Mouse (Mus musculus): ENCODE results near the gene Adam22. TPM values are rescaled to one million over a fixed set of nuclear protein-coding genes. Genes with fewer than 3 reads are reported as not detected.

Adam22 gene
- 0.16 TPM for polyA plus RNA-seq (2017; shearing (Covaris generic))

DNA sequence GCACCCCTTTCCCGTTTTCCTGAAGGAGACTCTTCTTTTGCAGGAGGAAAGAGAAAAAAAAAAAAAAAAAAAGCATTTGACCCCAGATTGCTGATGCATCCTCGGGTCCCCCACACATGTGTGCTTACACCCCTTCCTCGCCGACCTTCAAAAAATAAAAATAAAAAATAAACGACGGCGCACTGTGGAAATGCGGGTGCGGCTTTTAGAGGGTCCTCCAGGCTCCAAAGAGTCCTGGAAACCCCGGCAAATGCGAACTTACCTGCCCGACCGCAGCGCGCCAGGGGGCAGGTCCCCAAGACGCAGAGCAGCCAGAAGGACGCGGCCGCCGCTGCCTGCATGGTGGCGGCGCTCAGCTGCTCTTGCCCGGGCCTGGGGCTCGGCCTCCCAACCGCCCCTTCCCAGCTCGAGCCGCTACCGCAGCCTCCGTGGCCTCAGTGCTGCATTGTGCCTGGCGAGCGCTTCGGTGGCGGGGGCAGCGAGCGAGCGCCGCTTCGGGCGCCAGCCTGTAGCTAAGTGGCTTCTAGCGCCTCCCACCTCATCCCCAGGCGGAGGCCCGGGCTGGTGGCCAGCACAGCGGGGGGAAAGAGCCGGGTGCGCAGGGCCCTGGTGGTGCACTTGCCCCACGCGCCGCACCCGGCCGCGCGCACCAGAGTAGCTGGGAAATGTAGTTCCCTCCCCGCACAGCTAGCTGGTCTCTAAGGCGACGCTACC is at the start of gene Adam22:
TSS of gene Adam22 (minus strand) at position 547 of the 714 bp plus-strand sequence.

GRCm38 (mm10) chr5:8045855-8046254 is 322.1 kb downstream of the Adam22 start, which contains the start of gene Sri:
Sri (plus strand) TSS chr5:8046078.

Other genes starting within 250 kb of the Adam22 start
- gene Dbf4, start 54.6 kb upstream of the Adam22 start, polyA plus RNA-seq (2017; shearing (Covaris generic)) = 66.8 TPM
- gene Slc25a40, start 54.7 kb upstream of the Adam22 start, polyA plus RNA-seq (2017; shearing (Covaris generic)) = 16.0 TPM

Data from effector memory CD4-positive, alpha-beta T cell, adult 5 months (primary cell).